Mouse (Mus musculus): ENCODE measurements around the gene Rere.
"Not testable (repeated sequence)": the region's sequence is repeated elsewhere in the genome, so short reads cannot be mapped to it uniquely, and the experiment has no call there.

The Rere gene

DNA sequence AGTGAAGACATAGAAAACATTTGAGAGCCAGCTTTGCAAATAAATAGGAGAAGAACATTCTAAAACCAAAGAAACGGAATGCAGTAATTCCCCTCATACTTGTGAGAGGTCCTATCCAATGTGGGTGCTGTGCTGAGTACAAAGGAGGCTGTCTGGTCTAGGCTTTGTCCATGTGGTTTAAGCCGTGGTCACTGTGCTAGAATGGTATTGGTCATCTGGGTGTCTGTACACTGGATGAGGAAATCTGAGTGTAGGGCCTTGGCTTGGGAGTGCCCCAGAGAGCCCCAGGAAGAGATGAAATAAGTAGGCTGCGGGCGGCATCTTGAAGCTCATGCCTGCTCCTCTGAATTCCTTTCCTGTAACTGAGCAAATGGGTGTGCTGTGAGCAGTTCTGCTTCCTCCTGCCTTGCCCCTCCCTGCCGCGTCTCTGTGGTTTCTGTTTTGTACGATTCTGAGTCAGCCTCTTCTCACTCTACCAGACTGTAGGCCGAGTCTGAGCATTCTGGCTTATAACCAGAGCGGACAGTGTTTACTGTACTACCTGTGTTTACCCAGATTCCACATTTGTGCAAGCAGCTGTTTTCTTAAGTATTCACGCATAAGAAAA, 263.3 kb downstream of the Rere start:
- no peak for DNase-seq (ENCODE audit: extremely low spot score, low read depth, low spot score)

- DNase-seq (ENCODE audit: extremely low spot score, low read depth, low spot score) = no peak
These were observed 264.3 kb downstream of the Rere start for GRCm38 (mm10) chr4:150545775-150546174.

- not testable (repeated sequence) for DNase-seq (ENCODE audit: extremely low spot score, low read depth, low spot score)
These were observed 264.9 kb downstream of the Rere start for GRCm38 (mm10) chr4:150546296-150546695.

GRCm38 (mm10) chr4:150549393-150549792, 267.9 kb downstream of the Rere start:
- DNase-seq (ENCODE audit: extremely low spot score, low read depth, low spot score) = no peak

DNA sequence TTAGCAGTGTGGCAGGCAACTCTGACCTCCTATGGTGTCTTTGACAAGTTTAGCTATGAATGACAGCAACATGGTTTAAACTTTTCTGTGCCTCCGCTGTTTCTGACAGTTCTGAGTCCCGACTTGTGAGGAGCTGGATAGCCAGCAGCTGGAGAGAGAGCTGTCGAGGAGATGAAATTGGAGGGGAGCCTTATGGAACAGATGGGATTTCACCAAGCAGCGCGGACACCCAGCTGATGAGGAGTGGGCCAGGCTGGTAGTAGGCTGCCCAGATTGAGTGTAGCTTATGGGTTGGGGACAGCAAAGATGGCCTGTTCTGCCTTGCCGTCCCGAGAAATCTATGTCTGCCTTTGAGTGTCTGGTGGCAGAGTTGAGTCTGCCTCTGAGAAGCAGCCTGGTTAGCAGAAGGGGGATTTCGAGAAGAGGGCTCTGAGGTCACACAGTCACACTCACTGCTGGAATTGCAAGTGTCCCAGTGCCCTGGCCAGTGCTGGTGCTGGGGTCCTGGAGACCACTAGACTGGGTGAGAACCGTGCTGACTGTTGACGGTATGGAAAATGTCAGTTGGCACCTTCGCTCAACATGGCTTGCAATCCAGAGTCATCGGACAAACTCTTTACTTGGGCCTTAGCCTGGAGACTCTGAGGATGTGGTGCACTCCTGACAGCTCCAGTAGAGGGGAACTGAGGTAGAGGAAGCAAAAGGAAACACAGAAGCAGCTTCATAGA, 268.7 kb downstream of the Rere start:
- DNase-seq (ENCODE audit: extremely low spot score, low read depth, low spot score) = no peak

DNA sequence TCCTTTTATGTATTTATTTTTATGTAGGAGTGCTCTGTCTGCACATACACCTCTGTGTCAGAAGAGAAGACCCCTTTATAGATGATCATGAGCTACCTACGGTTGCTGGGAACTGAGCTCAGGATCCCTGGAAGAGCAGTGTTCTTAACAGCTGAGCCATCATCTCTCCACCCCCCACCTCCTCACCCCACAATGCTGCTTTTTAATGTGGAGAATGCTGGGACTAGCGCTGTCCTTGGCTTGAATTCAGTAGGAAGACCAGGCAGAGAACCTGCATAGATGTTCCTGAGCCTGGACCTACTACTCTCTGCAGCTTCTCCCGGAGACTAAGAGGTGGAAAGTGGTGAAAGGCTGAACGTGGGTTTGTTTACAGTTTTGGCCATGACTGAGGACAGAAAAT, 269.9 kb downstream of the Rere start:
- DNase-seq (ENCODE audit: extremely low spot score, low read depth, low spot score) = no peak

- DNase-seq (ENCODE audit: extremely low spot score, low read depth, low spot score) = no peak
These were observed 271.5 kb downstream of the Rere start for GRCm38 (mm10) chr4:150552751-150553600.

- DNase-seq (ENCODE audit: extremely low spot score, low read depth, low spot score) = no peak
These were observed 274.3 kb downstream of the Rere start for GRCm38 (mm10) chr4:150555783-150556182.

DNA sequence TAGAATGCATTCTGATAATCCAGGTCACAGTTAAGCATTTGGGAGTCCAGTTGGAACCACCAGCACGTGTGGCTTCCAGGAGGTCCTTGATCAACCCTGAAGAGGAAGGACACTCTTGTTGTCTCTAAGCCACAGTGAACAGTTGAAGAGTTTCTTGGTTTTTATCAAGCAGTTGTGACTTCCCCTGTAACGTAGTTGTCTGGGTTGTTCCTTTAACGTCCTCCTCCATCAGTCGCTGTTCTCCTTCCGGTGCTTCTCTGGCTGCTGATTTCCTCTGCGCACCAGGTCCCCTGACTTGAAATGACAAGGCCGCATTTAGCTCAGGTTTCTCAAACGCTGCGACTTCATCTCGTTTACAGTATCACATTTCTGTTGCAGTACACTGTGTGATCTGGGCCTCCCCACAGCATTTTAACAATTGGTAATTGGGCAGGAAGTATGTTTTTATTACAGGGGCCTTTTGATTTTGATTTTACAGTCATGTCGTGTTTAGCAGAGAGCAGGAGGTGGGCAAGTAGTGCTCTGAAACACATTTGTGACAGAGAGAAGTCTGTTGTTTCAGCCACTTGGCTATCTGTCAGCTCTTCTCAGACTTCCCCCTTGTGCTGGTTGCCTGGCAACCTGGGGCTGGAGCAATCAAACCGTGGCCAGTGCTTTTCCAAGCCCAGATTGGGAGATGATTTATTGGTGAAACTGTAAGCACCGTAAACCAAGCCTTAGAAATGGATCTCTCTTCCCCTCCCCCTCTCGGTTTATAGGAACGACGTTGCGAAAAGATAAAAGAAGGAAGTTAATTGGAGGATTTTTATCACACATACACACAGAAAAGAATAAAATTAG, 275.2 kb downstream of the Rere start:
- peak; percentile 52 for DNase-seq (ENCODE audit: extremely low spot score, low read depth, low spot score)

DNA sequence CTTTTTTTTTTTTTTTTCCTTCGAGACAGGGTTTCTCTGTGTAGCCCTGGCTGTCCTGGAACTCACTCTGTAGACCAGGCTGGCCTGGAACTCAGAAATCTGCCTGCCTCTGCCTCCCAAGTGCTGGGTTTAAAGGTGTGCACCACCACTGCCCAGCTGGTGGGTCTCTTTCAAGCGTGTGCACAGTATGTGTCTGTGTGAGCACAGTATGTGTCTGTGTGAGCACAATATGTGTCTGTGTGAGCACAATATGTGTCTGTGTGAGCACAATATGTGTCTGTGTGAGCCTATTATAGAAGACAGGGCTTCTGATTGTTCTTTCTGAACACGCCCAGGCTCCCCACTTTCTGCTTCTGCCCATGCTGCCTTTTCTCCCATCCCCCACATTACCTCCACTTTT, 275.8 kb downstream of the Rere start:
- DNase-seq (ENCODE audit: extremely low spot score, low read depth, low spot score) = not testable (repeated sequence)

GRCm38 (mm10) chr4:150557976-150558375, 276.5 kb downstream of the Rere start:
- DNase-seq (ENCODE audit: extremely low spot score, low read depth, low spot score) = no peak

GRCm38 (mm10) chr4:150559514-150559913, 278.1 kb downstream of the Rere start:
- DNase-seq (ENCODE audit: extremely low spot score, low read depth, low spot score) = no peak

- DNase-seq (ENCODE audit: extremely low spot score, low read depth, low spot score) = no peak
These were observed 281.8 kb downstream of the Rere start for GRCm38 (mm10) chr4:150563281-150563680.

- DNase-seq (ENCODE audit: extremely low spot score, low read depth, low spot score) = no peak
These were observed 284.7 kb downstream of the Rere start for GRCm38 (mm10) chr4:150566193-150566592.

DNA sequence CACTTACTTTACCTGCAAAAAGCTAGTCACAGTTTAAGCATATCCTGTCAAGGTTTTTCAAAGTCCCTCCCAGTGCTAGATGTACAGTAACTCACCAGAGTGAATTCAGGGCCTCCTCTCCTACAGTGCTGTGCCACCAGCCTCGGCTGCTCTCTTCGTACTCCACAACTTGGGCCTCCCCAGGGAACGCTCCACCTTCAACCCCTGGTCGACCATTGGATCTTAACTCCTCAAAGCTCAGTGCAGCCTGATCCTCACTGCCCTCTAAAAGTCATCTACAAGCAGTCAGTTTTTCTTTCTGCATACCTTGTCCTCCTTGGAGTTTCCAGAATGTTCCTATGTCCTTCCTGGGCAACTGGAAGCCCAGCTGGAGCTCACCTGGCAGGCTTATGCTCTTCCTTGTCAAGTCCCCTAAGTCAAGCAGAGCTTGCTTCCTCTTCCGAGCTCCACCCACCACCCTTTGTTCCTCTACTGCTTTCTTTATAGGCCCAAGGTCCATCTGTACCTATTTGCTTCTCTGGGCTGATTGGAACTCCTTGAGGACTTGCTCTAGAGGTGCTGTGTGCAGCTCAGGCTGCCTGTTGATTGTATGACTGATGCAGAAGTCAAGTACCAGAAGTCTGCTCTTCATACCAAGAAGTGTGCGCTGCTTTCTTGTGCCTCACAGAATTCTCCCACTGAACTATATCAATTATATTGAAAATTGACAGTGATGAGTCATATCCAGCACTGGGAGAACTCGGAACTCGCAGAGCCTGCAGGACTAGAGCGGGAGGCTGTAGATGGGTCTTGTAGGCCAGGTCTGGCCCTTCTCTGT, 287.1 kb downstream of the Rere start:
- DNase-seq (ENCODE audit: extremely low spot score, low read depth, low spot score) = no peak

GRCm38 (mm10) chr4:150569135-150569833, 287.8 kb downstream of the Rere start:
- DNase-seq (ENCODE audit: extremely low spot score, low read depth, low spot score) = no peak

- no peak for DNase-seq (ENCODE audit: extremely low spot score, low read depth, low spot score)
These were observed 288.6 kb downstream of the Rere start for GRCm38 (mm10) chr4:150569834-150570571.

DNA sequence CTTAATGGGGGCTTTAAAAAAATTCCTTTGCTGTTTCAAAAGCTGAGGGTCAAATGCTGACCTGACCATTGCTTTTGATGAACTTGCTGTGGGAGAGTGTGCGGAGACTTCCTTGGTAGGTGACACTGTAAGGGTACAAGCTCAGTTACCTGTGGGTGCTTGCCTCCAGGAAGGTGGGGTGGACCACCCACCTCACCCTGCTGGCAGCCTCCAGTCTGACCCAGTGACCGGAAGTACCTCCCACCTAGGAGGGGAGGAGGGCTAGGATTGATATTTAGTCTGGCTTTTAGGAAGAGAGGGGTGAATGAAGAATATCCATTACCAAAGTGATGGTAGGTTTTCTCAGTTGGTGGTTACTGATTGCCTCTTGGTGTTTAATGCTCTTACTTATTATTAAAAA, 289.3 kb downstream of the Rere start:
- DNase-seq (ENCODE audit: extremely low spot score, low read depth, low spot score) = no peak

Measured in hindlimb bud, embryonic 11.5 days (tissue).